Mouse (Mus musculus) liver, embryonic 13.5 days (tissue): Measurements from ENCODE around the gene Srf. TPM values are rescaled to one million over a fixed set of nuclear protein-coding genes. Genes with fewer than 3 reads are reported as not detected.
"Not testable (repeated sequence)": the region's sequence is repeated elsewhere in the genome, so short reads cannot be mapped to it uniquely, and the experiment has no call there.

Experiments
- ATAC-seq: fragments of 200-750 bp; cut with Nextera tagmentation; 2 replicates; pipeline ENCODE4 v1.8.0; 2017; ENCODE audit warnings: low read depth, mild to moderate bottlenecking, moderate number of reproducible peaks, moderate library complexity
- DNase-seq: peaks from one replicate; pipeline ENCODE4 v3.0.0; 2022
- H3K27ac ChIP-seq: fragments of 300-500 bp; sonication (generic); 2 replicates; pipeline ENCODE4 v1.5.1; 2015; ENCODE audit warnings: moderate library complexity, mild to moderate bottlenecking, inconsistent platforms
- H3K27me3 ChIP-seq: fragments of 300-500 bp; sonication (generic); 2 replicates; pipeline ENCODE4 v1.6.1; 2015; ENCODE audit warnings: mild to moderate bottlenecking, inconsistent platforms
- H3K36me3 ChIP-seq: fragments of 300-500 bp; sonication (generic); 2 replicates; pipeline ENCODE4 v1.6.1; 2015; ENCODE audit warnings: mild to moderate bottlenecking, inconsistent platforms
- H3K4me1 ChIP-seq: fragments of 300-500 bp; sonication (generic); replicated peaks from 2 replicates; pipeline ENCODE4 v1.6.1; 2015; ENCODE audit warnings: inconsistent platforms
- H3K4me2 ChIP-seq: fragments of 300-500 bp; sonication (generic); 2 replicates; pipeline ENCODE4 v1.6.1; 2015; ENCODE audit warnings: inconsistent platforms, mild to moderate bottlenecking, moderate library complexity
- H3K4me3 ChIP-seq: fragments of 300-500 bp; sonication (generic); replicated peaks from 2 replicates; pipeline ENCODE4 v1.5.1; 2015; ENCODE audit warnings: mild to moderate bottlenecking, inconsistent platforms
- H3K9ac ChIP-seq: fragments of 300-500 bp; sonication (generic); 2 replicates; pipeline ENCODE4 v1.6.1; 2015; ENCODE audit warnings: mild to moderate bottlenecking, inconsistent platforms
- H3K9me3 ChIP-seq: fragments of 300-500 bp; sonication (generic); replicated peaks from 2 replicates; pipeline ENCODE4 v1.6.1; 2016; ENCODE audit warnings: inconsistent platforms
- WGBS: fragments of 180-500 bp; shearing (Covaris S2); methylation state at CpG from one replicate; pipeline ENCODE4 v1.1.7; 2015; ENCODE audit not compliant: insufficient replicate concordance; 5-methylcytosine and 5-hydroxymethylcytosine counted together
- polyA plus RNA-seq: library from polyadenylated mRNA; unstranded; fragments of >200 nt; fragmentation: Nextera tagmentation; extraction: Ambion mirVana; gene quantifications from 2 replicates; pipeline ENCODE4 v1.2.1, GENCODE M21; 2015

The Srf gene
- polyA plus RNA-seq, 1 experiment from 2014 or later: 2.9 TPM

DNA sequence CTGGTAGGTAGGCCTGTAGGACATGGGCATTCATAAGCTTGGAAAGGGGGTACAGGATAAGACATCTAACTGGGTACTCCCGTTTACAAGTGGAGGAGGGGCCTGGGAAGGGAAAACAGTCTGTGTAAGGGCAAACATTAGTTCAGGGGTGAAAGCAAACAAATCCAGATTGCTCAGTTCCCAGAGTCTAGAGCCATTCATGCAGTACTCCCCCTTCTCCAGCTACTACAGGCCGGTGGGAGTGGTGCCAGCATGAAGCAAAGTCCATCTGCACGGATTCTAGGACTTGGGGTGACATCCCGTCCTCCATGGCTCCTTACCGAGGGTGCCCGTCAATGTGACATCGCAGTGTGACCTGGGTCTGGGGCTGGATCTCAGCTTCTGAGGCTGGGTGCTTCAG is 34.5 kb upstream of the Srf start:
- Histone ChIP-seq H3K4me3 (no peak overlapping the region), H3K4me2 (0 out of 2 replicates have a peak overlapping the region, but pooled peaks have one; percentile 0), H3K27ac (peak overlapping the region; percentile 40; the same call in 1 of the 2 replicates), H3K27me3 (no peaks in the 10 kb centered on the region), H3K9ac (no peak overlapping the region), H3K36me3 (no peaks in the 10 kb centered on the region), H3K9me3 (no peaks in the 10 kb centered on the region), H3K4me1 (peaks cover 14% of the 10 kb centered on the region)
- peak; percentile 71 for ATAC-seq
- no peak for DNase-seq
- WGBS: 63% methylated on average over 7 of the region's 7 CpGs

DNA sequence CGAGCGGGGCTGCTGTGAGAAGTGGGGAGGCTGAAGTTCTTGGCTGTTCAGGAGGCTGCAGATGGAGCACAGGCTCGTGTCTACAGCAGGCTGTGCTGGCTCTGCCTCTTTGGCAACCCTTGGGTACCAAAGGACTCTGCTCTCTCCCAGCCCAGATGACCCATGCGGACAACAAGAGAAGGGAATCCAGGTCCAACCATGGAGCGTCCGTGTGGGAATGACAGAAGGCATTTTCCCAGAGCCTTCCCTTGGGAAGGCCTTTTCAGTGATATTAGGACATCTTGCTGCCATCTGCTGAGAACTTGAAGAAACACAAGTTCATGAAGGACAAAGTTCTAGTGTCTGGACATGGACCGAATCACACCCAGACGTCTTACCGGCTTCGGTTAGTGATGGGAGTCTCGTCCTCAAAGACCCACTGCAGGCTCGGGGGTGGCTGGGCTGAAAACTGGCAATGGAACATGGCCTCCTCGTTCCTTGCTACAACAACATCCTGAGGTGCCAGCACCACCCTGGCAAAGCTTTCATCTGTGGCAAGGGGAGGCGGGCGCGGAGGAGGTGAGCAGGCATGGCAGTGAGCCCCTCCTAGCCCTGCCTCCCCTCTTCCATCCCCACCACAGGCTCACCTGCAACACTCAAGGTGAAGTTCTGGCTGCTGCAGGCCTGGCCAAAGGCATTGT is 33.8 kb upstream of the Srf start:
- no peaks in the 10 kb centered on the region for H3K36me3 ChIP-seq
- ATAC-seq (no peak; the same call in 1 of the 2 replicates), DNase-seq (no peak)
- no peaks in the 10 kb centered on the region for H3K9me3 ChIP-seq
- H3K27ac ChIP-seq: peak overlapping the region; percentile 40
- WGBS: 83% methylated on average over 16 of the region's 16 CpGs
- H3K9ac ChIP-seq: no peak overlapping the region
- H3K4me2 ChIP-seq: 0 out of 2 replicates have a peak overlapping the region, but pooled peaks have one; percentile 0
- H3K4me1 ChIP-seq: peaks cover 14% of the 10 kb centered on the region
- H3K27me3 ChIP-seq: no peaks in the 10 kb centered on the region
- H3K4me3 ChIP-seq: no peak overlapping the region

DNA sequence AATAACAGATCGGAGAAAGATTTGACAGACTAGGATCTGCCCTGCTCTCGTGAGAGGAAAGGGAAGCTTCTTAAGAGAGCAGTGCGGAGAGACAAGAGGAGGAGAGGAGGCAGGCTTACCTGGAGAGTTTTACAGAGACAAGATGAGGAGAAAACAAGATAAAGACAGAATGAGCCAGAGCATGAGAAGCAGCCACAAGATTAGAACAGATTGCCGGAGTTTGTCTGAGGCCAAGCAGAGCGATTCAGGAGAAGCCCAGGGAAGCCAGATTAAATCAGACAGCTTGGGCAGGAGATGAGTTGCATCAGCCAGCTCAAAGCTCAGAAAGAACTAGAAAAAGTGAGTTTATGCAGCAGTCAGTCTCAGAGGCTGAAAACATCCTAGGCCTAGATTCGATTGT is 32.9 kb upstream of the Srf start:
- peaks cover 9% of the 10 kb centered on the region for H3K4me1 ChIP-seq
- no peak overlapping the region for H3K27ac ChIP-seq
- DNase-seq: no peak
- H3K9me3 ChIP-seq: no peaks in the 10 kb centered on the region
- no peak overlapping the region for H3K4me2 ChIP-seq
- no peak overlapping the region for H3K9ac ChIP-seq
- H3K4me3 ChIP-seq: no peak overlapping the region
- no peaks in the 10 kb centered on the region for H3K36me3 ChIP-seq
- no peak for ATAC-seq
- WGBS: 66% methylated on average over 6 of the region's 6 CpGs
- no peaks in the 10 kb centered on the region for H3K27me3 ChIP-seq

GRCm38 (mm10) chr17:46588173-46588572 is 32.2 kb upstream of the Srf start:
- H3K4me1 ChIP-seq: peaks cover 9% of the 10 kb centered on the region
- H3K4me2 ChIP-seq: no peak overlapping the region
- no peak overlapping the region for H3K4me3 ChIP-seq
- H3K27ac ChIP-seq: no peak overlapping the region
- H3K36me3 ChIP-seq: no peaks in the 10 kb centered on the region
- no peak overlapping the region for H3K9ac ChIP-seq
- H3K9me3 ChIP-seq: no peaks in the 10 kb centered on the region
- ATAC-seq (no peak), DNase-seq (no peak)
- H3K27me3 ChIP-seq: no peaks in the 10 kb centered on the region
- WGBS: 21% methylated on average over 9 of the region's 9 CpGs

DNA sequence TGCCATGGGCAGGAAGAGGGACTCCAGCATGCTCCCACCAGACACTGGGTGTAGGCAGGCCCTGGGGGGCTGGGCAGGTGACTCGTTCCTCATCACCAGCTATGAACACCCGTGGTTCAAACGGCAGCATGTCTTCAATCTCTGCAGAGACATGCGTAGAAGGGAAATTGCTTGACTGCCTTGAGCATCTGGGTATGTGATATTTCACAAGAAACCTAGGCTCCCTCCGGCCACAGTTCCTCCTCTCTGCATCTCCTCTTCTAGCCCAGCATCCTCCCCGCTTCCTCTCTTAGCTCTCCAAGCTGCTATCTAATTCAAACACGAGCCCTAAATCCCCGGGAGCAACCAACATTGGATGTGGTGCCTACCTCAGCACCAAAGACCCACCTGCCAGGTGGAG is 30.4 kb upstream of the Srf start:
- Histone ChIP-seq H3K4me1 (peaks cover 9% of the 10 kb centered on the region), H3K27me3 (no peaks in the 10 kb centered on the region), H3K9ac (no peak overlapping the region), H3K4me2 (no peak overlapping the region), H3K36me3 (no peaks in the 10 kb centered on the region), H3K4me3 (no peak overlapping the region), H3K9me3 (no peaks in the 10 kb centered on the region), H3K27ac (no peak overlapping the region)
- no peak for DNase-seq
- 62% methylated on average over 8 of the region's 8 CpGs for WGBS
- ATAC-seq: no peak

GRCm38 (mm10) chr17:46578650-46579049 is 22.7 kb upstream of the Srf start:
- H3K27ac ChIP-seq: no peak overlapping the region
- H3K9me3 ChIP-seq: no peaks in the 10 kb centered on the region
- 65% methylated on average over 5 of the region's 5 CpGs for WGBS
- H3K4me2 ChIP-seq: no peak overlapping the region
- no peak overlapping the region for H3K4me3 ChIP-seq
- H3K4me1 ChIP-seq: no peaks in the 10 kb centered on the region
- H3K36me3 ChIP-seq: peaks cover 19% of the 10 kb centered on the region
- DNase-seq (no peak), ATAC-seq (no peak)
- H3K9ac ChIP-seq: no peak overlapping the region
- H3K27me3 ChIP-seq: no peaks in the 10 kb centered on the region

DNA sequence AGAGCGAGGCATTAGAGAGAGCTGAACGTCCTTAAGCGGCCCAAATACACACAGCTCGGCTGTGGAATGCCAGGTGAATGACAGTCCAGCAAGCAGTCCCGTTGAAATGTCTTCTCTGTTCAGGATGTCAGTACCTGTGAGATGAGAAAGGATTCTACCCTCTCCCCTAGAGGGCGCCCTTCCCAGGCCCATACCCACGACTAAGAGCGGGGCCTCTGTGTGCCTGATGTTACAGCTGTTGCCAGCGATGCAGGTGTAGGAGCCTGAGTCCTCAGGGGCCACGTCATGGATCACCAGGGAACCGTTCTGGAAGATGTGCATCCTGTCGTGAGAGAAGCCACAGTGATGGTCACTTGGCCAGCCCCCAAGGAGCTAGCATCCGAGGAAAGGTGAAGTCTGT is 20.1 kb upstream of the Srf start:
- H3K36me3 ChIP-seq: peaks cover 20% of the 10 kb centered on the region

GRCm38 (mm10) chr17:46574535-46574934 is 18.6 kb upstream of the Srf start:
- ATAC-seq (no peak), DNase-seq (no peak)
- H3K27me3 ChIP-seq: no peaks in the 10 kb centered on the region
- H3K4me2 ChIP-seq: no peak overlapping the region
- H3K9me3 ChIP-seq: no peaks in the 10 kb centered on the region
- H3K4me1 ChIP-seq: no peaks in the 10 kb centered on the region
- WGBS: 80% methylated on average over 7 of the region's 7 CpGs
- H3K27ac ChIP-seq: no peak overlapping the region
- no peak overlapping the region for H3K9ac ChIP-seq
- H3K36me3 ChIP-seq: peaks cover 15% of the 10 kb centered on the region
- H3K4me3 ChIP-seq: no peak overlapping the region

More for the DNA sequence above, 20.1 kb upstream of the Srf start:
- Histone ChIP-seq H3K4me1 (no peaks in the 10 kb centered on the region), H3K9ac (no peak overlapping the region), H3K4me2 (no peak overlapping the region), H3K27me3 (no peaks in the 10 kb centered on the region), H3K9me3 (no peaks in the 10 kb centered on the region), H3K4me3 (no peak overlapping the region), H3K27ac (no peak overlapping the region)
- no peak for DNase-seq
- WGBS: 69% methylated on average over 13 of the region's 13 CpGs
- ATAC-seq: no peak

GRCm38 (mm10) chr17:46571005-46571404 is 15.0 kb upstream of the Srf start:
- Histone ChIP-seq H3K27ac (no peak overlapping the region), H3K9me3 (no peaks in the 10 kb centered on the region), H3K27me3 (no peaks in the 10 kb centered on the region), H3K4me3 (no peak overlapping the region), H3K4me1 (no peaks in the 10 kb centered on the region), H3K9ac (no peak overlapping the region), H3K36me3 (peaks cover 12% of the 10 kb centered on the region), H3K4me2 (no peak overlapping the region)
- DNase-seq: no peak
- 65% methylated on average over 11 of the region's 11 CpGs for WGBS
- ATAC-seq: no peak

DNA sequence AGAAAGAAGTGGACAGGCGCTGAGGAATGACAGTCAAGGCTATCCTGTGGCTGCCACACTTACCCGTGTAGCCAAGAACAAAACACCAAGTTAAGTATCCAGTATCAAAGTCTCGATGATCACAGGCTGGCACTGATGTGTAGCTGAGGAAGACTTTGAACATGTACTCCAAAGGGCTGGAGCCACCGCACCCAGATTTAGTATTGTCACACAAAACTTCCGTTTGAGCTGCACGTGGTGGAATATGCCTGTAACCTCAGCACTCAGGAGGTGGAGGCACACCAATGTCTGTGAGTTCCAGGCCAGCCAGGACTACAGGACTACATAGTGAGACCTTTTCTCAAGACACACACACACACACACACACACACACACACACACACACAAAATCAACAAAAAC is 3.2 kb upstream of the Srf start:
- H3K4me3 ChIP-seq: no peak overlapping the region
- no peak overlapping the region for H3K9ac ChIP-seq
- H3K36me3 ChIP-seq: no peaks in the 10 kb centered on the region
- H3K4me1 ChIP-seq: peaks cover 25% of the 10 kb centered on the region
- no peak overlapping the region for H3K27ac ChIP-seq
- H3K27me3 ChIP-seq: no peaks in the 10 kb centered on the region
- no peak overlapping the region for H3K4me2 ChIP-seq
- DNase-seq (no peak), ATAC-seq (no peak)
- H3K9me3 ChIP-seq: no peaks in the 10 kb centered on the region
- WGBS: 79% methylated on average over 6 of the region's 6 CpGs

- Histone ChIP-seq H3K9ac (no peak overlapping the region), H3K27ac (no peak overlapping the region), H3K36me3 (no peaks in the 10 kb centered on the region), H3K9me3 (no peaks in the 10 kb centered on the region), H3K4me2 (no peak overlapping the region), H3K4me3 (no peak overlapping the region), H3K27me3 (no peaks in the 10 kb centered on the region), H3K4me1 (peaks cover 35% of the 10 kb centered on the region)
- no peak for DNase-seq
- WGBS: 58% methylated on average over 5 of the region's 5 CpGs
- no peak for ATAC-seq
These were observed 2.2 kb upstream of the Srf start for GRCm38 (mm10) chr17:46558151-46558550.

DNA sequence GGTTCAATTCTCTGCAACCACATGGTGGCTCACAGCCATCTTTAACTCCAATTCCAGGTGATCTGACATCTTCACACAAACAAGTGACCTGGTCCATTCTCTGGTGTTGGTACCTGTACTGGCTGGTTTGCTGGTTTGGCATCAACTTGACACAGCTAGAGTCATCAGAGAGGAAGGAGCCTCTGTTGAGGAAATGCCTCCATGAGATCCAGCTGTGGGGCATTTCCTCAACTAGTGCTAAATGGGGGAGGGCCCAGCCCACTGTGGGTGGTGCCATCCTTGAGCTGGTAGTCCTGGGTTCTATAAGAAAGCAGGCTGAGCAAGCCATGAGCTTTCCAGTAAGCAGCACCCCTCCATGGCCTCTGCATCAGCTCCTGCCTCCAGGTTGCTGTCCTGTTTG is 1.3 kb upstream of the Srf start:
- peak overlapping the region; percentile 63 for H3K27ac ChIP-seq
- not testable (repeated sequence) for H3K27me3 ChIP-seq, ATAC-seq, H3K36me3 ChIP-seq, H3K9me3 ChIP-seq, DNase-seq
- H3K9ac ChIP-seq: 0 out of 2 replicates have a peak overlapping the region, but pooled peaks have one; percentile 70
- H3K4me3 ChIP-seq: peak overlapping the region; percentile 94
- peak overlapping the region; percentile 99 for H3K4me2 ChIP-seq
- H3K4me1 ChIP-seq: peaks cover 44% of the 10 kb centered on the region
